Mouse (Mus musculus) lung, postnatal 0 days (tissue): ENCODE data around the gene Mrpl45. TPM values are rescaled to one million over a fixed set of nuclear protein-coding genes. Genes with fewer than 3 reads are reported as not detected.
A peak's percentile ranks its signal among the peaks of the same experiment; 100 is the strongest.
"Not testable (repeated sequence)": the region's sequence is repeated elsewhere in the genome, so short reads cannot be mapped to it uniquely, and the experiment has no call there.

Experiments
- ATAC-seq: fragments of 200-750 bp; cut with Nextera tagmentation; 2 replicates; pipeline ENCODE4 v1.8.0; 2017; ENCODE audit warnings: moderate library complexity
- DNase-seq: peaks from one replicate; pipeline ENCODE4 v3.0.0-alpha.2; 2016; ENCODE audit warnings: low spot score
- H3K27ac ChIP-seq: fragments of 300-500 bp; sonication (generic); 2 replicates; pipeline ENCODE4 v1.5.1; 2014; ENCODE audit warnings: antibody characterized with exemption, mild to moderate bottlenecking, low read length, mixed read lengths
- H3K27me3 ChIP-seq: fragments of 300-500 bp; sonication (generic); replicated peaks from 2 replicates; pipeline ENCODE4 v1.6.1; 2014; ENCODE audit warnings: low read length, mixed read lengths; ENCODE audit not compliant: insufficient read depth
- H3K36me3 ChIP-seq: fragments of 300-500 bp; sonication (generic); 2 replicates; pipeline ENCODE4 v1.6.1; 2014; ENCODE audit warnings: low read length, mixed read lengths; ENCODE audit not compliant: insufficient read depth
- H3K4me1 ChIP-seq: fragments of 300-500 bp; sonication (generic); 2 replicates; pipeline ENCODE4 v1.6.1; 2014; ENCODE audit warnings: antibody characterized with exemption, low read depth, low read length, mixed read lengths; ENCODE audit not compliant: insufficient read depth
- H3K4me2 ChIP-seq: fragments of 300-500 bp; sonication (generic); replicated peaks from 2 replicates; pipeline ENCODE4 v1.6.1; 2014; ENCODE audit warnings: low read depth, mild to moderate bottlenecking, low read length, moderate library complexity, mixed read lengths
- H3K4me3 ChIP-seq: fragments of 300-500 bp; sonication (generic); 2 replicates; pipeline ENCODE4 v1.5.1; 2014; ENCODE audit warnings: low read depth, low read length
- H3K9ac ChIP-seq: fragments of 300-500 bp; sonication (generic); replicated peaks from 2 replicates; pipeline ENCODE4 v1.6.1; 2014; ENCODE audit warnings: low read depth, mild to moderate bottlenecking
- H3K9me3 ChIP-seq: fragments of 300-500 bp; sonication (generic); 2 replicates; pipeline ENCODE4 v1.6.1; 2016; ENCODE audit warnings: low read length, mixed read lengths
- CTCF ChIP-seq: IDR thresholded peaks from 2 replicates; pipeline ENCODE4 v1.5.1; 2016; ENCODE audit warnings: antibody characterized with exemption, mild to moderate bottlenecking
- EP300 ChIP-seq: IDR thresholded peaks from 2 replicates; pipeline ENCODE4 v1.6.1; 2016; ENCODE audit warnings: antibody characterized with exemption, mild to moderate bottlenecking, control low read depth
- WGBS: fragments of 180-500 bp; shearing (Covaris S2); extraction: QIAGEN DNeasy Blood & Tissue Kit; methylation state at CpG from one replicate; pipeline ENCODE4 v1.1.7; 2014; 5-methylcytosine and 5-hydroxymethylcytosine counted together
- polyA plus RNA-seq: library from polyadenylated mRNA; unstranded; fragments of >200 nt; fragmentation: Nextera tagmentation; extraction: Ambion mirVana; gene quantifications from 2 replicates; pipeline ENCODE4 v1.2.1, GENCODE M21; 2015

Gene Mrpl45
- polyA plus RNA-seq, 1 experiment from 2014 or later, result 22.4 TPM

DNA sequence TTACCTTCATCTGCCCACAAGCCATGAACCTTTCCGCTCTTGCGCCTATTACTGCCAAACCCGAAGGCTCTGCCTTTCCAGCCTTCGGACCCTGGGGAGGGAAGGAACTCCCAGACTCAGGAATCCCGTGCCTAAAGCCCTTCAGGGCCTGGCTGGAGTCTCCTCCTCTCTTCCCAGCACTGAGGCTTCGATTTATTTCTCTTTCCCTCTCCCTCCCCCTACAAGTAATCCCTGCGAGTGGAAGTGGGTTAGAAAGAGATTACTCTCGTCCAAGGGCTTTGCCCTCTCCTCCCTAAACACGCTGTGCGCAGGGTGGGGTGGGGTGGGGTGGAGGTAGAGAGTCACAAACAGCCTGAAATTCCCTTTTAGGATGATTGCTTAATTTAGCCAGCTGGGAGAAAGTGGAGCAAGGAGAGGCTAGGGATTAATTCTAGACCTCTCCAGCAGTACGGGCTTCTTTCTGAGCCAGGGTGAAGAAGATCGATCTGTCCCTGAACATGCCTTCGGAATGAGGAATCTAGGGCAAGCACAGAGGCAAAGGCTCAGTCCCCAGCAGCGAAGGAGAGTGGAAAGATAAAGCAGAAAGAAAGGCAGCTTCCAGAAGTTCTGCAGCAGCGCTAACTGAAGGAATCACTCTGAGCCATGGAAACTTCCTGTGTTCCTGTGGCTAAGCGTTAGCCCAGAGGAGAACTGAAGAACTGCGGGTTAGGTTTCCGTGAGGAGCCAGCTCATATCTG is 4.5 kb upstream of the Mrpl45 start:
- peaks cover 5% of the 10 kb centered on the region; the same call in 1 of the 2 replicates for H3K4me1 ChIP-seq
- DNase-seq (peak; percentile 64), ATAC-seq (no peak)

GRCm38 (mm10) chr11:97312871-97313270 is 2.6 kb upstream of the Mrpl45 start:
- H3K9me3 ChIP-seq, H3K4me3 ChIP-seq, H3K36me3 ChIP-seq, H3K4me2 ChIP-seq, H3K4me1 ChIP-seq, ATAC-seq, H3K27ac ChIP-seq, H3K27me3 ChIP-seq, DNase-seq, H3K9ac ChIP-seq: not testable (repeated sequence)
- 66% methylated on average over 1 of the region's 1 CpGs for WGBS

More for the DNA sequence above, 4.5 kb upstream of the Mrpl45 start:
- H3K27ac ChIP-seq, result peak overlapping the region; percentile 80
- peak overlapping the region; percentile 37 for H3K9ac ChIP-seq
- 5% methylated on average over 18 of the region's 18 CpGs for WGBS
- peak overlapping the region; percentile 62 for H3K4me2 ChIP-seq
- peak overlapping the region; percentile 28; the same call in 1 of the 2 replicates for H3K4me3 ChIP-seq
- TF ChIP-seq EP300 (no peak), CTCF (peak; percentile 61)
- no peaks in the 10 kb centered on the region for H3K9me3 ChIP-seq
- no peaks in the 10 kb centered on the region for H3K36me3 ChIP-seq
- H3K27me3 ChIP-seq, result no peaks in the 10 kb centered on the region

GRCm38 (mm10) chr11:97314110-97314509 is 1.4 kb upstream of the Mrpl45 start:
- ATAC-seq (no peak), DNase-seq (no peak)
- TF ChIP-seq EP300 (no peak), CTCF (peak; percentile 54)
- Histone ChIP-seq H3K36me3 (no peaks in the 10 kb centered on the region), H3K4me3 (no peak overlapping the region), H3K4me1 (peaks cover 9% of the 10 kb centered on the region; the same call in 1 of the 2 replicates), H3K27ac (no peak overlapping the region), H3K4me2 (no peak overlapping the region), H3K27me3 (no peaks in the 10 kb centered on the region), H3K9ac (no peak overlapping the region), H3K9me3 (no peaks in the 10 kb centered on the region)
- WGBS, result 91% methylated on average over 3 of the region's 3 CpGs

- Histone ChIP-seq H3K4me2 (peak overlapping the region; percentile 50), H3K9ac (no peak overlapping the region), H3K4me3 (peak overlapping the region; percentile 45), H3K9me3 (no peaks in the 10 kb centered on the region), H3K27me3 (no peaks in the 10 kb centered on the region), H3K36me3 (no peaks in the 10 kb centered on the region), H3K4me1 (peaks cover 9% of the 10 kb centered on the region; the same call in 1 of the 2 replicates), H3K27ac (peak overlapping the region; percentile 76)
- no peak for TF ChIP-seq CTCF
- peak; percentile 19; the same call in 1 of the 2 replicates for TF ChIP-seq EP300
- ATAC-seq, result peak; percentile 5
- WGBS, result 35% methylated on average over 8 of the region's 8 CpGs
- DNase-seq, result no peak
Measured at GRCm38 (mm10) chr11:97314751-97315503, 589 bp upstream of the Mrpl45 start.

- Histone ChIP-seq H3K27me3 (no peaks in the 10 kb centered on the region), H3K36me3 (no peaks in the 10 kb centered on the region), H3K4me2 (no peak overlapping the region), H3K4me3 (no peak overlapping the region), H3K27ac (no peak overlapping the region), H3K9ac (no peak overlapping the region), H3K4me1 (peaks cover 3% of the 10 kb centered on the region; the same call in 1 of the 2 replicates), H3K9me3 (no peaks in the 10 kb centered on the region)
- 92% methylated on average over 8 of the region's 8 CpGs for WGBS
- TF ChIP-seq EP300 (no peak), CTCF (no peak)
- DNase-seq (no peak), ATAC-seq (no peak)
Measured at GRCm38 (mm10) chr11:97321197-97321596, 5.7 kb downstream of the Mrpl45 start.

DNA sequence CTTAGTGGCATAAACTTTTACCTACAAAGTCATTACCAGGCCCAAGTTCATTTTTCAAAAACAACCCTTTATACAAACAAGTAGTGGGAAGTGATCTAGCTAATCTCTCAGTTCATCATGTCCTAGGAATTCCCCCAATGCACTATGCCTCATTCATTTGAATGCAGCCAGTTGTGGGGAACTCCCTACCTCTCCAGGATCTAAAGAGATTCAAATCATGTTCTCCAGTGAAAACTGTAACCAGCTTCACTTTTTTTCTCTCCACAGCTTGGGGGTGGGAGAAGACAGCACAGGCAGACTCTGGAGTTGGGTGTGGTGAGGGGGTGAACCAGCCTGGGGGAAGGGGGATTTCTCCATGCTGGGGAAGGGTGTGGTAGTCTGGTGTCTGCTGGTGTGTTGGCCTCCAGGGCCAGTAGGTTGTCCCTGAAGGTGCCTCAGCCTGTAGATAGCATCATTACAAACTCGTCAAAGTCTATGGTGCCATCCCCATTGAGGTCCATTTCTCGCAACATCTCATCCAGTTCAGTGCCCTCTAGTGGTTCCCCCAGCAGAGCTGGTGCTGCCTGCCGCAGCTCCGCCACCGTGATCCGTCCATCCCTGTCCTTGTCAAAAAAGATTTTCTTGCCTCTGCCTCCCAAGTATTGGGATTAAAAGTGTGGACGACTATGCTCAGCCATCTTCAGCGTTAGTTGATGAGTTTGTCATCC is 6.5 kb downstream of the Mrpl45 start:
- 79% methylated on average over 7 of the region's 8 CpGs for WGBS
- H3K4me3 ChIP-seq, H3K4me2 ChIP-seq, ATAC-seq, H3K9ac ChIP-seq, H3K27me3 ChIP-seq, DNase-seq, H3K27ac ChIP-seq, H3K9me3 ChIP-seq, H3K4me1 ChIP-seq, H3K36me3 ChIP-seq: not testable (repeated sequence)
